Mouse (Mus musculus) embryonic facial prominence, embryonic 11.5 days (tissue): ENCODE results near the gene Fnip2. TPM values are rescaled to one million over a fixed set of nuclear protein-coding genes. Genes with fewer than 3 reads are reported as not detected.
A peak's percentile ranks its signal among the peaks of the same experiment; 100 is the strongest.

Source experiments
- ATAC-seq: fragments of 200-750 bp; cut with Nextera tagmentation; replicated peaks from 2 replicates; pipeline ENCODE4 v1.8.0; 2017; ENCODE audit warnings: low read depth; ENCODE audit not compliant: insufficient number of reproducible peaks, low FRiP score, low TSS enrichment
- DNase-seq: peaks from one replicate; pipeline ENCODE4 v3.0.0-alpha.2; 2015; ENCODE audit warnings: low spot score
- H3K27ac ChIP-seq: fragments of 300-500 bp; sonication (generic); replicated peaks from 2 replicates; pipeline ENCODE4 v1.5.1; 2014; ENCODE audit warnings: mild to moderate bottlenecking, low read depth, low read length, control low read depth
- H3K27me3 ChIP-seq: fragments of 300-500 bp; sonication (generic); 2 replicates; pipeline ENCODE4 v1.6.1; 2014; ENCODE audit warnings: mild to moderate bottlenecking, low read length, moderate library complexity, mixed read lengths; ENCODE audit not compliant: control insufficient read depth, insufficient read depth
- H3K36me3 ChIP-seq: fragments of 300-500 bp; sonication (generic); replicated peaks from 2 replicates; pipeline ENCODE4 v1.6.1; 2014; ENCODE audit warnings: low read depth, mild to moderate bottlenecking, low read length, moderate library complexity, mixed read lengths; ENCODE audit not compliant: control insufficient read depth, insufficient read depth
- H3K4me1 ChIP-seq: fragments of 300-500 bp; sonication (generic); 2 replicates; pipeline ENCODE4 v1.6.1; 2014; ENCODE audit warnings: low read length, mixed read lengths; ENCODE audit not compliant: control insufficient read depth, insufficient read depth
- H3K4me2 ChIP-seq: fragments of 300-500 bp; sonication (generic); 2 replicates; pipeline ENCODE4 v1.6.1; 2014; ENCODE audit warnings: low read depth, mild to moderate bottlenecking, control low read depth, low read length, moderate library complexity
- H3K4me3 ChIP-seq: fragments of 300-500 bp; sonication (generic); 2 replicates; pipeline ENCODE4 v1.5.1; 2014; ENCODE audit warnings: low read depth, low read length, control low read depth
- H3K9ac ChIP-seq: fragments of 300-500 bp; sonication (generic); replicated peaks from 2 replicates; pipeline ENCODE4 v1.6.1; 2014; ENCODE audit warnings: mild to moderate bottlenecking, control low read depth, low read length
- H3K9me3 ChIP-seq: fragments of 300-500 bp; sonication (generic); replicated peaks from 2 replicates; pipeline ENCODE4 v1.6.1; 2016; ENCODE audit warnings: mild to moderate bottlenecking, low read length, inconsistent platforms, mixed read lengths; ENCODE audit not compliant: control insufficient read depth
- WGBS: fragments of 180-500 bp; shearing (Covaris S2); extraction: QIAGEN DNeasy Blood & Tissue Kit; methylation state at CpG from one replicate; pipeline ENCODE4 v1.1.7; 2014; 5-methylcytosine and 5-hydroxymethylcytosine counted together
- polyA plus RNA-seq: library from polyadenylated mRNA; unstranded; fragments of >200 nt; fragmentation: Nextera tagmentation; extraction: Ambion mirVana; gene quantifications from 2 replicates; pipeline ENCODE4 v1.2.1, GENCODE M21; 2014

Fnip2 gene
- polyA plus RNA-seq, 1 experiment from 2014 or later, result 4.5 TPM

GRCm38 (mm10) chr3:79413492-79413891 is 154.1 kb downstream of the Fnip2 start:
- DNase-seq (no peak), ATAC-seq (no peak)
- H3K36me3 ChIP-seq, result no peaks in the 10 kb centered on the region
- 64% methylated on average over 1 of the region's 1 CpGs for WGBS
- no peak overlapping the region for H3K4me3 ChIP-seq
- H3K9ac ChIP-seq, result no peak overlapping the region
- H3K27ac ChIP-seq, result no peak overlapping the region
- no peaks in the 10 kb centered on the region for H3K9me3 ChIP-seq
- H3K27me3 ChIP-seq, result no peaks in the 10 kb centered on the region
- H3K4me2 ChIP-seq, result no peak overlapping the region
- no peaks in the 10 kb centered on the region for H3K4me1 ChIP-seq

- ATAC-seq, result no peak
Measured at GRCm38 (mm10) chr3:79411666-79412065, 155.9 kb downstream of the Fnip2 start.

DNA sequence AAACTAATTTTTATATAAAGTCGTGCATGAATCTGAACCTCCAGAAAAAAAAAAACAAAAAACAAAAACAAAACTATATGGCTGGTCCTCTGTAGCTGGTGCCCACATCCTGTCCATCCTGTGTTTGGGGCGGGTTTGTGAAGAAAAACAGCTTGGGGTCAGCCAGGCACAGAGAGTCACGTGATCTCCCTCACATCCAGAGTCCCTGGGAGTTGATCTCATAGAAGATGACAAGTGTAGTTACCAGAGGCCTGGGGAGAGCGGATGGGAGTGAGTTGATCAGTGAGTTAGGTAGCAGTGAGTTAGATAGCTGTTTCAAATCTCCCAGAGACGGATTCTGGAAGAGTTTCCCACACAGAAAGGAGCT is 157.0 kb downstream of the Fnip2 start:
- 15% methylated on average over 5 of the region's 5 CpGs for WGBS
- peak; percentile 60 for DNase-seq

More at GRCm38 (mm10) chr3:79411666-79412065, 155.9 kb downstream of the Fnip2 start:
- 35% methylated on average over 2 of the region's 2 CpGs for WGBS
- no peak overlapping the region for H3K4me2 ChIP-seq
- H3K27me3 ChIP-seq, result no peaks in the 10 kb centered on the region
- no peak for DNase-seq
- no peak overlapping the region for H3K9ac ChIP-seq
- H3K4me3 ChIP-seq, result no peak overlapping the region
- no peak overlapping the region for H3K27ac ChIP-seq
- H3K36me3 ChIP-seq, result no peaks in the 10 kb centered on the region
- no peaks in the 10 kb centered on the region for H3K9me3 ChIP-seq
- no peaks in the 10 kb centered on the region for H3K4me1 ChIP-seq

GRCm38 (mm10) chr3:79409927-79410628 is 157.5 kb downstream of the Fnip2 start:
- H3K9ac ChIP-seq, result no peak overlapping the region
- H3K9me3 ChIP-seq, result no peaks in the 10 kb centered on the region
- no peak overlapping the region for H3K4me2 ChIP-seq
- H3K36me3 ChIP-seq, result no peaks in the 10 kb centered on the region
- H3K27me3 ChIP-seq, result no peaks in the 10 kb centered on the region
- DNase-seq (peak; percentile 43), ATAC-seq (peak; percentile 64; the same call in 1 of the 2 replicates)
- H3K4me3 ChIP-seq, result no peak overlapping the region
- 30% methylated on average over 10 of the region's 10 CpGs for WGBS
- H3K4me1 ChIP-seq, result no peaks in the 10 kb centered on the region
- no peak overlapping the region for H3K27ac ChIP-seq

More for the DNA sequence above, 157.0 kb downstream of the Fnip2 start:
- Histone ChIP-seq H3K4me1 (no peaks in the 10 kb centered on the region), H3K4me2 (no peak overlapping the region), H3K27ac (no peak overlapping the region), H3K36me3 (no peaks in the 10 kb centered on the region), H3K27me3 (no peaks in the 10 kb centered on the region), H3K9me3 (no peaks in the 10 kb centered on the region), H3K9ac (no peak overlapping the region), H3K4me3 (no peak overlapping the region)
- ATAC-seq, result peak; percentile 39; the same call in 1 of the 2 replicates

- Histone ChIP-seq H3K27ac (no peak overlapping the region), H3K4me1 (no peaks in the 10 kb centered on the region), H3K9me3 (no peaks in the 10 kb centered on the region), H3K4me3 (no peak overlapping the region), H3K27me3 (no peaks in the 10 kb centered on the region), H3K36me3 (no peaks in the 10 kb centered on the region), H3K4me2 (no peak overlapping the region), H3K9ac (no peak overlapping the region)
- ATAC-seq (no peak), DNase-seq (no peak)
- WGBS, result 18% methylated on average over 4 of the region's 4 CpGs
Measured at GRCm38 (mm10) chr3:79408546-79408945, 159.1 kb downstream of the Fnip2 start.

Other genes starting within 250 kb of the Fnip2 start
- gene Gm17359, start 231.1 kb downstream of the Fnip2 start, polyA plus RNA-seq, result not detected in 2 replicates
- 246 and 268 TPM in 2 replicates for gene Ppid, start 23.5 kb upstream of the Fnip2 start, polyA plus RNA-seq
- 39.2 and 43.5 TPM in 2 replicates for gene 4930579G24Rik, start 61.3 kb upstream of the Fnip2 start, polyA plus RNA-seq
- 54.2 and 56.5 TPM in 2 replicates for gene Etfdh, start 61.7 kb upstream of the Fnip2 start, polyA plus RNA-seq
- gene Rxfp1, start 170.1 kb upstream of the Fnip2 start, polyA plus RNA-seq, result 0.24 and 0.25 TPM in 2 replicates